Mouse (Mus musculus) olfactory bulb, adult 2 months (tissue): Measurements from ENCODE around the gene Phyhd1. TPM values are rescaled to one million over a fixed set of nuclear protein-coding genes. Genes with fewer than 3 reads are reported as not detected.

Experiments used
- H3K27ac ChIP-seq: fragments of 200-500 bp; 2 replicates; pipeline ENCODE4 v1.5.1; 2012; ENCODE audit warnings: low read depth, low read length; ENCODE audit not compliant: insufficient read depth
- H3K4me1 ChIP-seq: fragments of 200-500 bp; 2 replicates; pipeline ENCODE4 v1.6.1; 2012; ENCODE audit warnings: low read length; ENCODE audit not compliant: control insufficient read depth, insufficient read depth
- H3K4me3 ChIP-seq: fragments of 200-500 bp; 2 replicates; pipeline ENCODE4 v1.5.1; 2012; ENCODE audit warnings: mild to moderate bottlenecking, low read depth, low read length, moderate library complexity; ENCODE audit not compliant: insufficient read depth
- CTCF ChIP-seq: fragments of 200-500 bp; IDR thresholded peaks from 2 replicates; pipeline ENCODE4 v1.5.1; 2012; ENCODE audit warnings: low read depth, mild to moderate bottlenecking, low read length, moderate library complexity; ENCODE audit not compliant: insufficient read depth
- POLR2A ChIP-seq: fragments of 200-500 bp; IDR thresholded peaks from 2 replicates; pipeline ENCODE4 v1.6.1; 2012; ENCODE audit warnings: mild to moderate bottlenecking, low read depth, low read length, moderate library complexity; ENCODE audit not compliant: insufficient read depth
- WGBS: fragments of 180-500 bp; shearing (Covaris S2); methylation state at CpG from one replicate; pipeline ENCODE4 v1.1.7; 2018; 5-methylcytosine and 5-hydroxymethylcytosine counted together
- polyA plus RNA-seq: library from polyadenylated mRNA; stranded (reverse); fragments of >200 nt; gene quantifications from 2 replicates; pipeline ENCODE4 v1.2.4, GENCODE M21; 2012; ENCODE audit warnings: low replicate concordance; ENCODE audit not compliant: missing spikeins, insufficient read depth, insufficient read length

The Phyhd1 gene
- polyA plus RNA-seq, 1 experiment: not detected

DNA sequence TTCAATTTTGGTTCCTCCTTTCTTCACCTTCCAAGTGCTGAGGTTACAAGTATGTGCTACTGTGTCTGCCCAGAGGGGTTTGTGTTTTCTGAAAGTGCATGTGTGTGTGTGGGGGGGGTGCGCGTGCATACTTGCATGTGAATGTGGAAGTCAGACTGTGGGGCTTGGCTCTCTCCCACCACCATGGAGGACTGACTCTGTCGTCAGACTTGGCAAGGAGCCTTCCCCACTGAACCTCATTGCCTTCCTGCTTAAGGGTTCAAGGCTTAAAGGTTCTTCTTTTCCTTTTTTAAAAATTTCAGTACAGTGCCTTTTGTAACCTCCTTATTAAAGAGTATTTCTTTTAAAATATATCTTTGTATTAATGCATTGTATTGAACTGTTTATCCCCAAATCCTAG is 62.8 kb downstream of the Phyhd1 start:
- H3K4me1 ChIP-seq: no peaks in the 10 kb centered on the region
- H3K27ac ChIP-seq: no peak overlapping the region
- H3K4me3 ChIP-seq: no peak overlapping the region
- WGBS: 72% methylated on average over 3 of the region's 3 CpGs
- TF ChIP-seq CTCF (no peak), POLR2A (no peak)

Other genes with a start within 250 kb of the Phyhd1 start
- gene Wdr34, start 217.3 kb upstream of the Phyhd1 start, polyA plus RNA-seq: not detected in 2 replicates
- 163 TPM in 1 of 2 replicates, not detected in the other for gene Set, start 208.8 kb upstream of the Phyhd1 start, polyA plus RNA-seq
- not detected in 2 replicates for gene Pkn3, start 188.5 kb upstream of the Phyhd1 start, polyA plus RNA-seq
- gene Zdhhc12, start 172.6 kb upstream of the Phyhd1 start, polyA plus RNA-seq: not detected in 2 replicates
- not detected in 2 replicates for gene Zer1, start 141.6 kb upstream of the Phyhd1 start, polyA plus RNA-seq
- not detected in 2 replicates for gene Tbc1d13, start 132.5 kb upstream of the Phyhd1 start, polyA plus RNA-seq
- gene Endog, start 94.7 kb upstream of the Phyhd1 start, polyA plus RNA-seq: not detected in 2 replicates
- not detected in 2 replicates for gene Spout1, start 87.7 kb upstream of the Phyhd1 start, polyA plus RNA-seq
- gene Kyat1, start 60.4 kb upstream of the Phyhd1 start, polyA plus RNA-seq: not detected in 2 replicates
- not detected in 2 replicates for gene Lrrc8a, start 28.5 kb upstream of the Phyhd1 start, polyA plus RNA-seq
- not detected in 2 replicates for gene Gm28035, start 25.6 kb upstream of the Phyhd1 start, polyA plus RNA-seq
- not detected in 2 replicates for gene Gm28038, start 14.8 kb downstream of the Phyhd1 start, polyA plus RNA-seq
- not detected in 2 replicates for gene Dolk, start 20.1 kb downstream of the Phyhd1 start, polyA plus RNA-seq
- gene Nup188, start 20.2 kb downstream of the Phyhd1 start, polyA plus RNA-seq: not detected in 2 replicates
- 562 TPM in 1 of 2 replicates, not detected in the other for gene Sh3glb2, start 93.1 kb downstream of the Phyhd1 start, polyA plus RNA-seq
- not detected in 2 replicates for gene Miga2, start 98.0 kb downstream of the Phyhd1 start, polyA plus RNA-seq
- not detected in 2 replicates for gene Dolpp1, start 126.1 kb downstream of the Phyhd1 start, polyA plus RNA-seq
- gene Crat, start 149.6 kb downstream of the Phyhd1 start, polyA plus RNA-seq: not detected in 2 replicates
- gene Ptpa, start 149.8 kb downstream of the Phyhd1 start, polyA plus RNA-seq: not detected in 2 replicates
- gene Ier5l, start 208.0 kb downstream of the Phyhd1 start, polyA plus RNA-seq: not detected in 2 replicates